Mouse (Mus musculus) G1E-ER4 (cell line): ENCODE measurements at regions not wholly inside any gene's neighbourhood (a gene's known extent, or its start where the extent isn't known, plus 50 kb on each side); places are given as distances from the start of the nearest gene placed in this dataset.

Source experiments
- GATA1 ChIP-seq: IDR thresholded peaks from one replicate; pipeline ENCODE4 v1.8.0; 2012; ENCODE audit warnings: low read length, inconsistent platforms

- no peak for TF ChIP-seq GATA1
Observed at GRCm38 (mm10) chr12:47211417-47212104, 392.8 kb upstream of the Nova1 start.

- TF ChIP-seq GATA1 = no peak
Observed at GRCm38 (mm10) chr12:47202936-47203335, 384.2 kb upstream of the Nova1 start.

GRCm38 (mm10) chr12:47198609-47199008, 379.9 kb upstream of the Nova1 start:
- no peak for TF ChIP-seq GATA1

GRCm38 (mm10) chr12:47164736-47165135, 346.0 kb upstream of the Nova1 start:
- no peak for TF ChIP-seq GATA1

GRCm38 (mm10) chr12:47164031-47164717, 345.4 kb upstream of the Nova1 start:
- TF ChIP-seq GATA1 = no peak

- TF ChIP-seq GATA1 = no peak
Observed at GRCm38 (mm10) chr12:47163171-47163570, 344.4 kb upstream of the Nova1 start.

GRCm38 (mm10) chr12:47162624-47163151, 344.0 kb upstream of the Nova1 start:
- TF ChIP-seq GATA1 = no peak

- TF ChIP-seq GATA1 = no peak
Observed at GRCm38 (mm10) chr12:47160626-47161025, 341.9 kb upstream of the Nova1 start.

- no peak for TF ChIP-seq GATA1
Observed at GRCm38 (mm10) chr12:47140677-47141076, 321.9 kb upstream of the Nova1 start.

GRCm38 (mm10) chr12:47129821-47130220, 311.1 kb upstream of the Nova1 start:
- no peak for TF ChIP-seq GATA1

- TF ChIP-seq GATA1 = no peak
Observed at GRCm38 (mm10) chr12:47128596-47128995, 309.9 kb upstream of the Nova1 start.

GRCm38 (mm10) chr12:47121426-47121825, 302.7 kb upstream of the Nova1 start:
- no peak for TF ChIP-seq GATA1

- no peak for TF ChIP-seq GATA1
Observed at GRCm38 (mm10) chr12:47117504-47117903, 298.8 kb upstream of the Nova1 start.

- no peak for TF ChIP-seq GATA1
Observed at GRCm38 (mm10) chr12:47089234-47089633, 270.5 kb upstream of the Nova1 start.

GRCm38 (mm10) chr12:47074961-47075360, 256.2 kb upstream of the Nova1 start:
- TF ChIP-seq GATA1 = no peak

GRCm38 (mm10) chr12:47052474-47052873, 233.7 kb upstream of the Nova1 start:
- no peak for TF ChIP-seq GATA1
